Mouse (Mus musculus) midbrain, embryonic 12.5 days (tissue): Measurements from ENCODE around the gene Ctnnbip1. TPM values are rescaled to one million over a fixed set of nuclear protein-coding genes. Genes with fewer than 3 reads are reported as not detected.

ENCODE experiments used
- ATAC-seq: fragments of 200-750 bp; cut with Nextera tagmentation; 2 replicates; pipeline ENCODE4 v1.8.0; 2017; ENCODE audit warnings: low read depth, moderate TSS enrichment, moderate library complexity; ENCODE audit not compliant: low FRiP score
- H3K27ac ChIP-seq: fragments of 300-500 bp; sonication (generic); replicated peaks from 2 replicates; pipeline ENCODE4 v1.5.1; 2016; ENCODE audit warnings: mild to moderate bottlenecking
- H3K27me3 ChIP-seq: fragments of 300-500 bp; sonication (generic); 2 replicates; pipeline ENCODE4 v1.6.1; 2016; ENCODE audit warnings: mild to moderate bottlenecking
- H3K36me3 ChIP-seq: fragments of 300-500 bp; sonication (generic); 2 replicates; pipeline ENCODE4 v1.6.1; 2016
- H3K4me1 ChIP-seq: fragments of 300-500 bp; sonication (generic); 2 replicates; pipeline ENCODE4 v1.6.1; 2016
- H3K4me2 ChIP-seq: fragments of 300-500 bp; sonication (generic); replicated peaks from 2 replicates; pipeline ENCODE4 v1.6.1; 2016; ENCODE audit warnings: mild to moderate bottlenecking, moderate library complexity
- H3K4me3 ChIP-seq: fragments of 300-500 bp; sonication (generic); 2 replicates; pipeline ENCODE4 v1.5.1; 2016; ENCODE audit warnings: mild to moderate bottlenecking
- H3K9ac ChIP-seq: fragments of 300-500 bp; sonication (generic); replicated peaks from 2 replicates; pipeline ENCODE4 v1.6.1; 2016; ENCODE audit warnings: mild to moderate bottlenecking, moderate library complexity
- H3K9me3 ChIP-seq: fragments of 300-500 bp; sonication (generic); 2 replicates; pipeline ENCODE4 v1.6.1; 2016; ENCODE audit warnings: mild to moderate bottlenecking
- WGBS: fragments of 180-500 bp; shearing (Covaris S2); methylation state at CpG from one replicate; pipeline ENCODE4 v1.1.7; 2016; 5-methylcytosine and 5-hydroxymethylcytosine counted together
- polyA plus RNA-seq: library from polyadenylated mRNA; unstranded; fragments of >200 nt; fragmentation: Nextera tagmentation; extraction: Ambion mirVana; gene quantifications from 2 replicates; pipeline ENCODE4 v1.2.1, GENCODE M21; 2016

Gene Ctnnbip1
- polyA plus RNA-seq, 1 experiment from 2014 or later: 68.2 TPM

DNA sequence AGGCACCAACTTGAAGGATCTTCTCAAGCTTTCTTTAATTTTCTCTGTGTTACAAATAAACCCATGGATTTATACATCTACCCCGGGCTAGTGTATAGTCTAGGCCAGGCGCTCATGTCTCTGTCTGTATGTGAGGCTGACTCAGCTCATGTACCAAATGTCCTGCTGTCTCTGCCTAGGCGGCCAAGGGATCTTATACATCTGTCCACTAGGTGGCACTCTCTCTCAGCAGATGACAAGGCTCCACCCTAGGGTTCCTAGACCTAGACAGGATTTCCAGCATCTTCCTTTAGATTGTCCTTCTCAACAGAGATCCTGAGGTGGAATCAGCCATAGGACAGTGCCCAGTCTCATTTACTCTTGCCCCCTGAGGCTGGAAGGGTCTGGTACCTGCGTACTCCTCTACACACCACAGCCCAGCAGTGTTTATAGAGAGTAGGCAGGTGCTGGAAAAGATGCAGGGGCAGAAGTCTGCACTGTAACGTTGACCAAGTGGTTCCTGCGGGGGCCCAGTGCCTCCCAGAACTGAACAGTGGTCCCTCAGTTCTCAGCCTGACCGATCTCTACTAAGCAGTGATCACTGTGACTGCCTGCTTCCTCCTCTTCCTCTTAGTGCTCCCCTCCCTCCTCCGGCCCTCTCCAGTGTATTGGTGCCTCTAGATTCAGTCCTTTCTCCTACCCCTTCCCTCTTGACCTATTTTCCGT, 31.3 kb downstream of the Ctnnbip1 start:
- Histone ChIP-seq H3K9ac (no peak overlapping the region), H3K4me2 (no peak overlapping the region), H3K9me3 (no peaks in the 10 kb centered on the region), H3K4me3 (no peak overlapping the region), H3K36me3 (peaks cover 22% of the 10 kb centered on the region), H3K4me1 (no peaks in the 10 kb centered on the region), H3K27ac (no peak overlapping the region), H3K27me3 (no peaks in the 10 kb centered on the region)
- 66% methylated on average over 9 of the region's 9 CpGs for WGBS
- peak; percentile 74 for ATAC-seq

DNA sequence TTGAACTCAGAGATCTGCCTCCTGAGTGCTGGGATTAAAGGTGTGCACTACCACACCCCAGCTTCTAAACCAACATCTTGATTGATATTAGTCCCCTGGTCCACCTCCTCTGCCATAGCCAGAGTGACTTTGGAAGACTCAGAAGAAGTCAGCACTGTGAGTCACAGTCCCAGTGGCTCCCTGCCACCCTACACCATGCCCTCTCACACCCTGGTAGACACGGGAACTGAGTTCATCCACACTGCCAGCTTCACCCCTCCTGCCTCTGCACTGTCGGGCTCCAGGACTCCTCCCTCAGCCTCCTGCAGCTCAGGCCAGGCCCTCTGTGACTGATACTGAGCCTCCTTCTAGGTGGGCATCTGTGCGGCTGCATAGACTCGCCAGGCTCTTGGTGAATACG, 32.8 kb downstream of the Ctnnbip1 start:
- 81% methylated on average over 5 of the region's 5 CpGs for WGBS
- ATAC-seq: no peak

DNA sequence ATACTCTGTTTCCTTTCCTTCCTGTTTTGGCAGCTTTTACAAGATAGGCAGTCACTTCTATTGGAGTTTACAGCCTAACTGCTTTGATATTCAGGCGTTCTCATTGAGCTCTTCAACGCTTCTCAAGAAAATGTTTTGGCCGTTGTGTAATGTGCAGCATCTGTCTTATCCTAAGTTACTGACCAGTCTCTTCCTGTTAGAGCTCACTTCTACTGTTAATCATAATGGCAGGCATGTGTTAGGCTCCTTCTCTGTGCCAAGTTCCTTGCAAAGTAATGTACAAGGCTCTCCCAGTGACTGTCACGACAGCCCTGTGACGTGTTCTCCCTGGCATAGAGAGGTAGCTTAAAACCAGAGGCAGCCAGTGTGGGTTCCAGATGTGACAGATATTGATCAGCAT, 33.7 kb downstream of the Ctnnbip1 start:
- H3K9me3 ChIP-seq: no peaks in the 10 kb centered on the region
- H3K4me3 ChIP-seq: no peak overlapping the region
- no peaks in the 10 kb centered on the region for H3K4me1 ChIP-seq
- H3K27ac ChIP-seq: no peak overlapping the region
- H3K36me3 ChIP-seq: peaks cover 8% of the 10 kb centered on the region
- no peaks in the 10 kb centered on the region for H3K27me3 ChIP-seq
- H3K9ac ChIP-seq: no peak overlapping the region
- H3K4me2 ChIP-seq: no peak overlapping the region
- 89% methylated on average over 5 of the region's 5 CpGs for WGBS
- no peak for ATAC-seq

More for the DNA sequence above, 32.8 kb downstream of the Ctnnbip1 start:
- Histone ChIP-seq H3K4me2 (no peak overlapping the region), H3K36me3 (peaks cover 16% of the 10 kb centered on the region), H3K9me3 (no peaks in the 10 kb centered on the region), H3K27me3 (no peaks in the 10 kb centered on the region), H3K4me1 (no peaks in the 10 kb centered on the region), H3K4me3 (no peak overlapping the region), H3K9ac (no peak overlapping the region), H3K27ac (no peak overlapping the region)

DNA sequence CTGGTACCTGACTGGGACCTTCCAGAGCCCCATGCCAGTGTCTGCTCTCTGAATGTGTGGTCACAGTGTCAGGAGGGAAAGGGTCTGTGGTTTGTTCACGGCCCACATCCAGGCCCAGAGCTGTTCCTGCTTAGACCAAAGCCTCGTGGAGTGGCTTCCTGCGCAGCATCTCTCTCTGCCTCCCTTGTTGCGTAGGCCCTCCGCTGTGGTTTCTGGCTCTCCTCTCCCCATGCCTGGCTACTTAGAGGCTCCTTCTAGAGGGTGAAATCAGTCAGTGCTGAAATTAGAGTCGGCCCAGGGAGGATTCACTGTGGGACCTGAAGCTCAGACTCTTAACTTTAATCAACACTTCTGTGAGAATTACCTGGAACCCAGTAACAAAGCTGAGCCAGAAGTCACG, 35.8 kb downstream of the Ctnnbip1 start:
- Histone ChIP-seq H3K36me3 (peaks cover 6% of the 10 kb centered on the region), H3K9ac (no peak overlapping the region), H3K4me2 (no peak overlapping the region), H3K27me3 (no peaks in the 10 kb centered on the region), H3K4me3 (no peak overlapping the region), H3K4me1 (no peaks in the 10 kb centered on the region), H3K27ac (no peak overlapping the region), H3K9me3 (no peaks in the 10 kb centered on the region)
- ATAC-seq: no peak
- 87% methylated on average over 7 of the region's 7 CpGs for WGBS

DNA sequence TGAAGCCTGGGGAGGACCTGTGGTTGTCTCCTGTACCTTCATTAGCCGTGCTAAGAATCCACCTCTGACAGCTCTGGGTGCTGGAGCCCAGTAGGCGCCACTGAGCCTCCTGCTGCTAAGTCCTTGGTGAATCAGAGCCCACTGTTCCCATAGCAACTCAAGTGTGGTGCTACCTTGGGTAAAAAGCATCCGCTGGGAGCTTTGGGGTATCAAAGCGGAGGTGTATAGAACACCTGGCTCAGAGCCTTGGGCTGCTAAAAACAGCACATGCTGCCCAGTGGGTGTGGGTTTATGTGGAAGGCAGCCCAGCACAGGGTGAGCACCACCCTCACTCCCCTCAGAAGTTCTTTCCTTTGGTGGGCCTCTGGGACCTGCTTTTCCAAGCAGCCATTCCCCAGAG, 38.1 kb downstream of the Ctnnbip1 start:
- Histone ChIP-seq H3K36me3 (peaks cover 17% of the 10 kb centered on the region), H3K4me3 (no peak overlapping the region), H3K27me3 (no peaks in the 10 kb centered on the region), H3K4me2 (no peak overlapping the region), H3K9ac (no peak overlapping the region), H3K27ac (no peak overlapping the region), H3K4me1 (no peaks in the 10 kb centered on the region), H3K9me3 (peaks cover 9% of the 10 kb centered on the region; the same call in 1 of the 2 replicates)
- ATAC-seq: no peak
- WGBS: 85% methylated on average over 4 of the region's 4 CpGs

DNA sequence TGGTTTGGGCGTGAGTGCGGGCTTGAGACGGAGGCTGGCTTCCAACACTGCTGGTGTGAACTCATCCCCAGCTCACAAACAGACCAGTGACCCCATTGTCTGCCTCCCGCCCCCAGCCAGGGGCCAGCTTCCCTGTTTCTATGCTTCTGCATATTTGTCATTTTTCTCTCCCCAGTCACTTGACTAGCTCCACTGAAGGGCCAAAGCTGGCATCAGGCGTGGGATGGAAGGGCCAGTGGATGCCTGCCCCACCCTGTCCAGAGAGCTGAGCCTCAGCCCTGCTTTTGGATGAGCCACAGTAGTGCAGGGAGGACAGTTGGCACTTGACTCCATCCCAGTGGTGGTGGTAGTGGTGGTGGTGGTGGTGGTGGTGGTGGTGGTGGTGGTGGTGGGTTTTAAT, 39.9 kb downstream of the Ctnnbip1 start:
- H3K27me3 ChIP-seq: no peaks in the 10 kb centered on the region
- H3K36me3 ChIP-seq: peaks cover 13% of the 10 kb centered on the region
- no peak overlapping the region for H3K27ac ChIP-seq
- H3K4me3 ChIP-seq: no peak overlapping the region
- peaks cover 12% of the 10 kb centered on the region for H3K4me1 ChIP-seq
- ATAC-seq: no peak
- WGBS: 81% methylated on average over 5 of the region's 5 CpGs
- peaks cover 9% of the 10 kb centered on the region; the same call in 1 of the 2 replicates for H3K9me3 ChIP-seq
- no peak overlapping the region for H3K9ac ChIP-seq
- no peak overlapping the region for H3K4me2 ChIP-seq

DNA sequence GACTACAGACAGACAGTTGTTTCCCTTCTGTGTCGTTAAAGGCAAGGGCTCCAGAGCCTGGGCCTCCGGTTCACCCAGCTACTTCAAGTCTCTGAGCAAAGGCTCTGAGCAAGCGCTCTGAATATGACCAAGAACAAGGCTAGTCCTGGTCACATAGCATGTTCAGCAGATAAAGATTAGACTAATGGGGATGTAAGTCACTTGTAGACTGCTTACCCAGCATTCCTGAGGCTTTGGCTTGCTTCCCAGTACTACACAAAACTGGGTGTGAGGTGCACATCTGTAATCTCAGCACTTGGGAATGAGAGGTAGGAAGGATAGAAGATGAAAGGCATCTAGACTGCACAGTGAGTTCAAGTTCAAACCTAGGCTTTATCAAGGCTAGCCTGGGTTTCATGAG, 40.4 kb downstream of the Ctnnbip1 start:
- ATAC-seq: no peak
- Histone ChIP-seq H3K36me3 (peaks cover 13% of the 10 kb centered on the region), H3K27ac (no peak overlapping the region), H3K4me3 (no peak overlapping the region), H3K4me1 (peaks cover 17% of the 10 kb centered on the region), H3K9ac (no peak overlapping the region), H3K4me2 (no peak overlapping the region), H3K9me3 (peaks cover 9% of the 10 kb centered on the region; the same call in 1 of the 2 replicates), H3K27me3 (no peaks in the 10 kb centered on the region)
- 95% methylated on average over 3 of the region's 3 CpGs for WGBS

DNA sequence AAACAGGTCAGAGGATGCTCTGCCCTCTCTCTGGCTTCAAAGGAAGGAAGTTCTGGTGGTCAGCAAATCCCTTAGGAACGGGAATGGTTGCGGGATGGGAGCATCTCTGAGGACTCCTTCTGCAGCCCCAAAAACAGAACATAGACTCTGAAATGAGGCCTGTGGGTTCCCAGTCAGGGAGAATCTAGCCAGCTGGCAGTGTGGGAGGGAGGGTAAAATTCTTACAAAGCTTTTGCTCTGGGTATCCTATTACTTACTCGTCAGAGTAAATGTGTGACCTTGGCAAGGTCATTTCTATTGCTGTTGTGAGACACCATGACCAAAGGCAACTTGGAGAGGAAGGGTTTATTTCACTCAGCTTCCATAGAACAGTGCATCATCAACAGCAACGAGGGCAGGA, 43.4 kb downstream of the Ctnnbip1 start:
- H3K27ac ChIP-seq: no peak overlapping the region

DNA sequence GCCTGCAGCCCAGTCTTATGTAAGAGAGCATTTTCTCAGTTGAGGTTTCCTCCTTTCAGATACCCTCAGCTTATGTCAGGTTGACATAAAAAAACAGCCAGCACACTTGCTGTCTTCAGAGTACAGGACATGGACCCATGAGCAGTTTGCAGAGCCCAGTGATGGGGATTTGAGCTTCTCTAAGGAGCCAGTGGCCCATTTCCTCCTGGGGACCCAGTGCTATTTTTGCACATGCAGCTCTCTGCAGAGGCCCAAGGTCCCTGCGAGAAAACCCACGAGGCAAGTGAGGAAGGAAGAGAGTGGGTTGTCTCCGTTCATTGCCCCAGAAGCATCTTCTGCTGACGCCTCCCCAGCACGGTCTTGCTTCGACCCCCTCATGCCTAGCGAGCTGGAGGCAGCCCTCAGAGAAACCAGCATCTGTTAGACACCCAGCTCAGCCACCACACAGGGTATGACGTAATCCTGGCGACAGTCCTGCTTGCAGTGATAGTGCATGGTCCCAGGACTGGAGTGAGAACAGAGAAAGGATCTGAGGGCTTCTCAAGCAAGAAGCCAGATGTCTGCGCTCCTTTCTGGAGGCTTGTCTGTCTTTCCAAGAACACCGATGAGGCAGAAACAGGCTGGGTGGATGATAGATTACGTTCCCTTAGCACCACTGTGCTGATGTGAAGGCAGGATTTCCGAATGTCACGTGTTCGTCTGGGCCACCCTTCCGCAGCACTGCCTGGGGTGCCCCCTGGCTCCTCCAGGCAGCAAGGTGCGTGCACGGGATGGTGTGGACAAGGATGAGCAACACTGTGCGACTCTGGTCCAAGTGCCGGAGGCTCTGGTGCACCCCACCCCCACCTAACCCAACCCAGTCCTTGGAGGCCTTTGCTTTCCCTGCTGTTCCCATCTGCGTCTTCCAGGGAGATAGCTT, 44.2 kb downstream of the Ctnnbip1 start:
- Histone ChIP-seq H3K4me3 (no peak overlapping the region), H3K9me3 (peaks cover 9% of the 10 kb centered on the region; the same call in 1 of the 2 replicates), H3K4me2 (no peak overlapping the region), H3K9ac (peak overlapping the region; percentile 34; the same call in 1 of the 2 replicates), H3K27ac (peak overlapping the region; percentile 82), H3K27me3 (no peaks in the 10 kb centered on the region), H3K36me3 (peaks cover 11% of the 10 kb centered on the region), H3K4me1 (peaks cover 42% of the 10 kb centered on the region)
- peak; percentile 69 for ATAC-seq
- 67% methylated on average over 21 of the region's 21 CpGs for WGBS

More for the DNA sequence above, 43.4 kb downstream of the Ctnnbip1 start:
- H3K9me3 ChIP-seq: peaks cover 9% of the 10 kb centered on the region; the same call in 1 of the 2 replicates
- ATAC-seq: no peak
- H3K4me2 ChIP-seq: no peak overlapping the region
- H3K4me3 ChIP-seq: no peak overlapping the region
- H3K4me1 ChIP-seq: peaks cover 42% of the 10 kb centered on the region
- no peak overlapping the region for H3K9ac ChIP-seq
- no peaks in the 10 kb centered on the region for H3K27me3 ChIP-seq
- peaks cover 13% of the 10 kb centered on the region for H3K36me3 ChIP-seq
- 94% methylated on average over 4 of the region's 4 CpGs for WGBS

DNA sequence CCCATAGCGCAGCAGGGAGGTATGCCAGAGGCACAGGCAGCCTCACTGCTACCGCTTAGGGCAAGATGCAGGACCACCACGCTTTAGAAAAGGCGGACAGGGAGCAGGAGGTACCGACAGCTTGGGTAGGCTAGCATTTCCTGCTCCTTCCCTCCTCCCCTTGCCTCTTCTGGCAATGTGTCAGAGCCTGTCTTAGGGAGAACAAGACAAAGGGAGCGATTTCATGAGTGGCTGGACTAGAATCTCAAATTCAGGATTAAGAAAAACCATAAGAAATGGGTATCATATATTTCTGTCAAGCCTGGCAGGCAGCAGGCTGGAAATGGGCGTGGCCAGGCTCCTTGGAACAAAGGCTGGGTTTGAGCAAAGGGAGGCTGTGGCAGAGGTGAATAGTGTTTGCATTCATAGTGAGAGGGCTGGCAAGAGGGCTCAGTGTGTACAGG, 44.9 kb downstream of the Ctnnbip1 start:
- Histone ChIP-seq H3K4me1 (peaks cover 49% of the 10 kb centered on the region), H3K9me3 (peaks cover 9% of the 10 kb centered on the region; the same call in 1 of the 2 replicates), H3K9ac (peak overlapping the region; percentile 34; the same call in 1 of the 2 replicates), H3K27me3 (no peaks in the 10 kb centered on the region), H3K4me2 (no peak overlapping the region), H3K27ac (peak overlapping the region; percentile 82), H3K4me3 (no peak overlapping the region), H3K36me3 (peaks cover 11% of the 10 kb centered on the region)
- WGBS: 28% methylated on average over 7 of the region's 7 CpGs
- ATAC-seq: peak; percentile 45; the same call in 1 of the 2 replicates

DNA sequence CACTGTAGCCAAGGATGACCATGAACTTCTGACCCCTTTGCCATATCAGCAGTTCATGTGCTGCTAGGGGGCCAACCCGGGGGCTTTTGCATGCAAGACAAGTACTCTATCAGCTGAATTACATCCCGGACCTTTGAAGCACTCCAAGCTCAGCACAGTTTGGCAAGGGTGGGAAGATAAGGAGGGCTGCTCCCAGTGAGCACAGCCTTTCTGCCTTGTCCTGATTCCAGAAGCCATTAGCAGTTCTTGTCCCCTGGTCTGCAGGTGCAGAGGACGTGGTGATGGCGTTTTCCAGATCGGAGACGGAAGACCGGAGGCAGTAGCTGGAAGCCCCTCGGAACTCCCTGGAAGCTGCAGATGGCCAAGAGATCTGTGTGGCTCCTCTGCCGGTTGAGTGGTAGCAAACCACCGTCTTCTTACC, 45.9 kb downstream of the Ctnnbip1 start:
- peaks cover 9% of the 10 kb centered on the region; the same call in 1 of the 2 replicates for H3K9me3 ChIP-seq
- no peaks in the 10 kb centered on the region for H3K27me3 ChIP-seq
- H3K36me3 ChIP-seq: peaks cover 11% of the 10 kb centered on the region
- WGBS: 89% methylated on average over 10 of the region's 10 CpGs
- ATAC-seq: no peak
- 0 out of 2 replicates have a peak overlapping the region, but pooled peaks have one; percentile 2 for H3K27ac ChIP-seq
- H3K9ac ChIP-seq: no peak overlapping the region
- H3K4me3 ChIP-seq: no peak overlapping the region
- no peak overlapping the region; the same call in 1 of the 2 replicates for H3K4me2 ChIP-seq
- peaks cover 57% of the 10 kb centered on the region for H3K4me1 ChIP-seq
